Mouse (Mus musculus): ENCODE measurements around the gene Gpr137.
A peak's percentile ranks its signal among the peaks of the same experiment; 100 is the strongest.

Gene Gpr137

GRCm38 (mm10) chr19:6920741-6921636 is 21.3 kb downstream of the Gpr137 start:
- peak; percentile 62 for DNase-seq

GRCm38 (mm10) chr19:6919876-6920740 is 22.2 kb downstream of the Gpr137 start:
- DNase-seq, result no peak

GRCm38 (mm10) chr19:6919431-6919830 is 22.8 kb downstream of the Gpr137 start:
- DNase-seq, result no peak

GRCm38 (mm10) chr19:6918321-6918720 is 24.0 kb downstream of the Gpr137 start:
- DNase-seq, result no peak

- no peak for DNase-seq
Measured at GRCm38 (mm10) chr19:6916496-6916895, 25.8 kb downstream of the Gpr137 start.

GRCm38 (mm10) chr19:6915276-6915675 is 27.0 kb downstream of the Gpr137 start:
- DNase-seq, result no peak

GRCm38 (mm10) chr19:6914540-6914939 is 27.7 kb downstream of the Gpr137 start:
- DNase-seq, result no peak

GRCm38 (mm10) chr19:6913991-6914390 is 28.3 kb downstream of the Gpr137 start:
- DNase-seq, result no peak

- DNase-seq, result no peak
Measured at GRCm38 (mm10) chr19:6913036-6913435, 29.2 kb downstream of the Gpr137 start.

- no peak for DNase-seq
Measured at GRCm38 (mm10) chr19:6912205-6912970, 29.9 kb downstream of the Gpr137 start.

- no peak for DNase-seq
Measured at GRCm38 (mm10) chr19:6911101-6912074, 30.9 kb downstream of the Gpr137 start.

GRCm38 (mm10) chr19:6910306-6910705 is 32.0 kb downstream of the Gpr137 start:
- DNase-seq, result peak; percentile 74

- DNase-seq, result peak; percentile 92
Measured at GRCm38 (mm10) chr19:6909507-6910289, 32.6 kb downstream of the Gpr137 start, which contains the start of the genes Trmt112 and Prdx5. Gene Trmt112 (plus strand): TSS chr19:6909698. Gene Prdx5 (minus strand): TSS chr19:6910106.

- DNase-seq, result no peak
Measured at GRCm38 (mm10) chr19:6909021-6909420, 33.3 kb downstream of the Gpr137 start.

GRCm38 (mm10) chr19:6907811-6908540 is 34.3 kb downstream of the Gpr137 start:
- no peak for DNase-seq

- DNase-seq, result no peak
Measured at GRCm38 (mm10) chr19:6907094-6907493, 35.2 kb downstream of the Gpr137 start.

GRCm38 (mm10) chr19:6906199-6906598 is 36.1 kb downstream of the Gpr137 start:
- no peak for DNase-seq

GRCm38 (mm10) chr19:6905498-6906159 is 36.7 kb downstream of the Gpr137 start:
- DNase-seq, result no peak

- no peak for DNase-seq
Measured at GRCm38 (mm10) chr19:6904846-6905245, 37.4 kb downstream of the Gpr137 start.
